Mouse (Mus musculus): ENCODE measurements around the gene Card11. TPM values are rescaled to one million over a fixed set of nuclear protein-coding genes. Genes with fewer than 3 reads are reported as not detected.

Gene Card11
- total RNA-seq, 2 experiments from 2014 or later, result 0.31 to 0.36 TPM

DNA sequence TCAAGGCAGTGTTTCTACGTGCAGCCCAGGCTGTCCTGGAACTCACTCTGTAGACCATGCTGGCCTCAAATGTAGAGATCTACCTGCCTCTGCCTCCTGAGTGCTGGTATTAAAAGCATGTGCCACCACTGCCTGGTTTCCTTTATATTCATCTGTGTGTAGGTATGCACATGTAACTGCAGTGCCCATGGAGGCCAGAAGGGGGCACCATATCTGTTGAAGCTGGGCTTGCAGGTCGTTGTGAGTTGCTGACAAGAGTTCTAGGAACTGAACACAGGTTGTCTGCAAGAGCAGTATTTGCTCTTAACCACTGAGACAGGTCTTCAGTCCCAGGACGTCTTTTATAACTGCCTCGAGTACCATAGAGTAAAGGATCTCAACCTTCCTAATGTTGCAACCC is 2.6 kb downstream of the Card11 start:
- no peak for DNase-seq (ENCODE audit: low spot score)

DNA sequence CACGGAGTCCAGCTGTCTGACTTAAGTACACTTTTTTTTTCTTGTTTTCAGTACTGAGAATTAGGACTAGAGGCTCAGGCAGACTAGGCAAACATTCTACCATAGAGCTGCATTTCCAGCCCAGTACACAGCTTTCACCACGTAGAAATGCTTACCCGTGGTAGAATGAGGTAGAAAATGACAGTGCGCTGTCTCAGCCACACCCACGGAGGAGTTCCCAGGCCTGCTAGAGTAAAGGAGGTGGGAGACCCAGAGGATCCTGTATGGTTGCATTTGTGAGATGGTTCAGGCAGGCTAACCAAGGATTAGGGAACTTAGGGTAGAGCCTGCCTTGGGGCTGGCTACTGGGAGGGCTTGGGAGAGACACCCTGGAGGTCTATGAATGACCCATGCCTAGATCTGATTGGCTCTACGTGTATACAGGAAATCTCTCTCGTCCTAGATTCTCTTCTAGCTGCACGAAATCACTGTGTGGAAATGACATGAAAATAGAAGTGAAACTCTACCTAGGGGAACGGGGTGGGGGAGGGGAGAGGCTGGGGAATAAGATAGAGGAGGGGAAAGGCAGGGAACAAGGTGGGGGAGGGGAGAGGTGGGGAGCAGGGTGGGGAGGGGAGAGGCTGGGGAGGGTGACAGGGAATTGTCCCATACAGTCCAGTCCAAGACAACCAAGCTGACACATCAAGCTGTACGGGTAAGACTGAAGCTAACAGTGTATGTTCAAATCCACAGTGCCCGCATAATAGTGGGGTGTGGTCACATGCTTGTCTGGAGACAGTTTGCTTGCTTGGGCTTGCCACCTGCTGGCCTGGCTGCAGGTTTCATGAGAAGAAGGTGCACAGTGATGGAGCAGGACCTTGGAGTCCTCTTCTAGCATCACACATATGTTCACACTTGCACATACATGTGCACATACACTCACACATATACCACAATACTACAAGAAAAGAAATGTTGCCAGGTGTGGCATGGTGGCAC is 8.0 kb downstream of the Card11 start:
- no peak for DNase-seq (ENCODE audit: low spot score)
- intact Hi-C loops (cut with DNase I), result no loop called here

More for the DNA sequence above, 2.6 kb downstream of the Card11 start:
- intact Hi-C loops (cut with DNase I), result no loop called here

DNA sequence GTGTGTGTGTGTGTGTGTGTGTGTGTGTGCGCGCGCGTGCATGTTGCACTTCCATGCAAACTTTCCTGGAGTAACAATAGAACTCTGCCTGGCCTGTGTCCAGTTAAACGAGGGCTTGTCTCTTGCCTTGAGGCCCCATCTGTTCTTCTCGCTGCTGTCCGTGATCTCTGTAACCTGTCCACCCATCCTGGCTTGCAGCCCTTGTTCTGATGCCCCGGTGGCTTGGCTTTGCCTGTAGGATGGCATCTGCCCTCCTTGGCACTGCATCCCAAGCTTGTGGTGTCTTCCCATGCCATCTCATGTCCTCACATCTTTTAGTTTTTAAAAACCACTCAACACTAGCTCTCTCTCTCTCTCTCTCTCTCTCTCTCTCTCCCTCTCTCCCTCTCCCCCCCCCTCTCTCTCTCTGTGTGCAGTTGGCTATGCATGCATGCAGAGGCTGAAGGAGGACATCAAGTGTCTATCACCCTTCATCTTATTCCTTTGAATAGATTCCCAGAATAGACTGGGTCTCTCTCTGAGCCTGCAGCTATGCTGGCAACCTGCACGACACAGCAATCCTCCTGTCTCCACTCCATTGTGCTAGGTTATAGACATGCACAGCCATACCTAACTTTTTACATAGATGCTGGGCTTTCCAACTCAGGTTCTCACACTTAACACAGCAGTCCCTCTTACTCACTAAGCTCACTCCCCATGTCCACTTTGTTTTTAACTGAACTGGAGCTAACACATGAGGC is 14.9 kb downstream of the Card11 start:
- intact Hi-C loops (cut with DNase I), result no loop called here
- no peak for DNase-seq (ENCODE audit: low spot score)

- intact Hi-C loops (cut with DNase I), result no loop called here
- no peak for DNase-seq (ENCODE audit: low spot score)
These were observed 19.0 kb downstream of the Card11 start for GRCm38 (mm10) chr5:140981370-140981805.

GRCm38 (mm10) chr5:140980783-140981182 is 19.6 kb downstream of the Card11 start:
- intact Hi-C loops (cut with DNase I), result no loop called here
- DNase-seq (ENCODE audit: low spot score), result no peak

DNA sequence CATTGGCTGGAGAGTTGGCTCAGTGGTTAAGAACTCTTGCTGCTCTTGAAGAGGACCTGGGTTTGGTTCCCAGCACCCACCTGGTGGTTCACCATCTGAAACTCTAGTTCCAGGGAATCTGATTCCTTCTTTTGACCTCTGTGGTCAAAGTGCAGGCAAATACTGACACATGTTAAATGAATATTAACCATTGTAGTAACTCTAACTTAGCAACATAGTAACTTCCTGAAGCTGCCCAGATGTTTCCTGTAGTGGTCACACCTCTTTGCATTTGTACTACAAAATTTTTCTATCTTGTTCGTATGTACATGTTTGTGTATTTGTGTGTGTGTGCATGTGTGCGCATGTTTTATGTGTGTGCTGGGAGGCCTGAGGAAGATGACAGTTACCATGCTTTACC is 20.3 kb downstream of the Card11 start:
- intact Hi-C loops (cut with DNase I), result no loop called here
- DNase-seq (ENCODE audit: low spot score), result no peak

GRCm38 (mm10) chr5:140962945-140963344 is 37.4 kb downstream of the Card11 start:
- no peak for DNase-seq (ENCODE audit: low spot score)
- intact Hi-C loops (cut with DNase I), result no loop called here

GRCm38 (mm10) chr5:140960732-140961131 is 39.6 kb downstream of the Card11 start:
- no peak for DNase-seq (ENCODE audit: low spot score)
- intact Hi-C loops (cut with DNase I), result no loop called here

DNA sequence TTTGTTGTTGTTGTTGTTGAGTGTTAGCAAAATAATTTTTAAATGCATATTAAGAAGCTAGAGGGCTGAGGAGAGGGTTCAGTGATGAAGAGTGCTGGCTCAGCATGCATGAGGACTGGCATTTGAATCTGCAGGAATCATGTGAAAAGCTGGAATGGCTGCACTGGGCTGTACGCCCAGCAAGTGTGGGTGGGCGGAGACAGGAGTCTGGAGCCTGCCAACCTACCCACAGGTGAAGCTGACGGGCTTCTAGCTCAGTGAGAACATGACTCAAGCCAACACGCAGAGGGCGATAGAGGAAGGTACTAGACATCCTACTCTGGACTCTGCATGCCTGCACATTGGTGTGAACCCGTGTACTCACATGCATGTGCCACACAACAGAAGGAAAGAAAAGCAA is 41.2 kb downstream of the Card11 start:
- DNase-seq (ENCODE audit: low spot score), result no peak
- intact Hi-C loops (cut with DNase I), result no loop called here

- intact Hi-C loops (cut with DNase I), result no loop called here
- DNase-seq (ENCODE audit: low spot score), result no peak
These were observed 43.3 kb downstream of the Card11 start for GRCm38 (mm10) chr5:140957106-140957505.

DNA sequence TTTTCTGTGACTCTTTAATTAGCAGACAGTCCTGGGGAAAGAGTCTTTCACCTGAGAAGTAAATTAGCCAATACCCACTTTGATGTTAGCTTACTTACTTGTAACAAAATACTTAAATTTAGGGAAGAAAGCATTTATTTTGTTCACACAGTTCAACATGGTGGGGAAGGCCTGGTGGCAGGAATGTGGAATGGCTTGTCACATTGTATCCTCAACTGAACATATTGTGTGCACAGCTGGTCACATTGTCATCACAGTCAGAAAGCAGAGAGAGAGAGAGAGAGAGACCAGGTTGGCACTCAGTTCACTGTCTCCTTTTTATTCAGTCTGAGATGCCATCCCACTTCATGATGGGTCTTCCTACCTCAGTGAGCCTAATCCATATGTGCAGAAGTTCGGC is 44.7 kb downstream of the Card11 start:
- no peak for DNase-seq (ENCODE audit: low spot score)

DNA sequence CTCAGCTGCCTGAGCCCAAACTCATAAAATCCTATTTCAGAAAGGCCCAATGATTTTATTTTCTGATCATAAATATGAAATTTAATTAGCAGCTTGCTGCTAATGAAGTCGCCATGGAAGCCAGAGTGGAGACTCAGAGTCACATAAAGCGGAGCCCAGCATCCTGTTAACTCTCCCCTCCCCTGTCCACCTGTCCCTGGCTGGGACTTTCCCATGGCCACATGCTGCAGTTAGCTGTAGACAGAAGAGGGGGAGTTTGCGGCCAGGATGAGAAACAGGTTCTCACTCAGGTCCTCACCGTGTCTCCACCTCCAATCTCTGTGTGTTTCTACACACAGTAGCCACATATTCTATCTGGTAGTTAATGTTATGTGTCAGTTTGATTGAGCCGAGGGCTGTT is 48.6 kb downstream of the Card11 start:
- DNase-seq (ENCODE audit: low spot score), result no peak
- intact Hi-C loops (cut with DNase I), result no loop called here

More for the DNA sequence above, 44.7 kb downstream of the Card11 start:
- intact Hi-C loops (cut with DNase I), result no loop called here

GRCm38 (mm10) chr5:140948009-140948408 is 52.4 kb downstream of the Card11 start:
- peak; percentile 2 for DNase-seq (ENCODE audit: low spot score)
- intact Hi-C loops (cut with DNase I), result no loop called here

GRCm38 (mm10) chr5:140946034-140946433 is 54.3 kb downstream of the Card11 start:
- intact Hi-C loops (cut with DNase I), result no loop called here

DNA sequence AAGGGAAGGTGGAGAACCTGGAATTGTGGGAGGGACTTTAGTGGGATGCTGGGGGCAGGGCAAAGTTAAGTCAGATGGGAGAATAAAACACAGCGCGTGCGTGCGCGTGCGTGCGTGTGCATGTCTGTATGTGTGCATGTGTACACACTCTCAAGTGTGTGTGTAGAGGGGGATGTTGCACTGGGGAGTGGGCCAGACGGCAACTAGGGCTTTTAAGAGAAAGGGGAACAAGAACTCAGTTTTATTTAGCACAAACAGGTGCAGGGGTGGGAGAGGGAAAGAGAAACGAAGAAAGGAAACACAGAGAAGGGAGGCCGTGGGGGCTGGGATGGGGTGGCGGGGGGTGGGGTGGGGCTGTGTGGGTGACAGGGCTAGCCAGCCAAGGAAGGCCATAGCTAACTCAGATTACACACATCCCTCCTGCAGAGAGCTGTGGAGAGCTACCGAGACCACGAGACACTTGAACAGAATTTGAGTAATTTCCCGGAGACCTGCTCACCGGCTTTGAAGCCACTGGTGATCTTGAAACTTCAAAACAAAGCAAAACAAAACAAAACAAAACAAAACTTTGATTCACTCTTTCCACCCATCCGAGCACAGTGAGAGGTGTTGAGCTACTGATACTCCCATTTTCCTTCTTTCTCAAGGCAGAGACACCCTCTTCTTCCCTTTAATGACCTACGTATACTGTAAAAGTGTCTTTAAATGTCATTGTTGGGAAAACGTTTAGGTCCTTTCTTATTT is 55.8 kb downstream of the Card11 start:
- no peak for DNase-seq (ENCODE audit: low spot score)
- intact Hi-C loops (cut with DNase I), result no loop called here

More at GRCm38 (mm10) chr5:140946034-140946433, 54.3 kb downstream of the Card11 start:
- no peak for DNase-seq (ENCODE audit: low spot score)

- intact Hi-C loops (cut with DNase I), result no loop called here
These were observed 59.4 kb downstream of the Card11 start for GRCm38 (mm10) chr5:140940923-140941491.

GRCm38 (mm10) chr5:140940257-140940922 is 60.0 kb downstream of the Card11 start:
- no peak for DNase-seq (ENCODE audit: low spot score)
- intact Hi-C loops (cut with DNase I), result no loop called here

More at GRCm38 (mm10) chr5:140940923-140941491, 59.4 kb downstream of the Card11 start:
- DNase-seq (ENCODE audit: low spot score), result no peak

GRCm38 (mm10) chr5:140936816-140937215 is 63.6 kb downstream of the Card11 start:
- intact Hi-C loops (cut with DNase I), result no loop called here
- DNase-seq (ENCODE audit: low spot score), result no peak

DNA sequence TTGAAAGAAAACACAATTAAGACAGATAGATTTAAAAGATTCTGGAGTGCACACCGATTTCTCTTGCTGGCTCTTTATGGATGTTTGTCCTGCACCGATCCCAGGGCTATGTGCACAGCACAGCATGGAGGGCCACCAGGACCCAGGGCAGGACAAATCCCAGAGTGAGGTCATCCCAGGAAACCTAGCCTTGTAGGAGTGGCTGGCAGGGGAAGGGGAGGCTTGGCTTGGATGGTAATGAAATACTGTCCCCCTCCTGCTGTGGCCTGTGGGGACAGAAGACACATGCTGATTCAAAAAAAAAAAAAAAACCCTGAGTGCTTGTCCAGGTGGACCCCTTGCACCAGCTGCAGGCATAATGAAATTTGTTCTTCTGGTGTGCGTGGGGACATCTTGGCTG is 64.5 kb downstream of the Card11 start:
- intact Hi-C loops (cut with DNase I), result no loop called here
- no peak for DNase-seq (ENCODE audit: low spot score)
